Mouse (Mus musculus) left cerebral cortex, postnatal 10 days (tissue): ENCODE measurements at regions not wholly inside any gene's neighbourhood (a gene's known extent, or its start where the extent isn't known, plus 50 kb on each side); places are given as distances from the start of the nearest gene placed in this dataset.

Source experiments
- DNase-seq, 2 experiments: peaks; one replicate each; pipeline ENCODE4 v3.0.0; 2021 to 2022; ENCODE audit warnings: low spot score in 2 of 2, mixed read lengths in 1 of 2; ENCODE audit errors: extremely low spot score in 1 of 2
- intact Hi-C: fragments of 180-260 bp; cut with DNase I; formaldehyde crosslinking; loops from one replicate; pipeline ENCODE4 v1.15.1; 2025

DNA sequence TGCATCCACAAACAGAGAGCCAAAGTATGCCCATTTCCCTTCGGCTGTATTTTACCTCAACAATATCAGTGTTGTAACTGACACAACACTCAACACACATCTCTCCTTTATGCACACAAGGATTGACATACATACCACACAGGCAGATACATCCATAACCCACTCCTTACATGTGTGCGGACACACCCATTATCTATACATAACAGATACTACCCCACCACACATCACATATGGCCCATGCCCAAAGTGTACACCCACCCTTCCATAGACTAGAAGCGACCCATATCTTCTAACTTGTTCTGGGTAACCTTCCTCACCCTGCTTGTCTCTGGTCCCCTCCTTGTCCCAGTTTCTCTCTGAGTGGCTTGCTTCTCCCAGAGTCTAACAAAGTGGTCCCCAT is 340.7 kb upstream of the Runx1 start:
- no peak for DNase-seq
- intact Hi-C loops = no loop called here

- intact Hi-C loops = no loop called here
- no peak for DNase-seq
Observed at GRCm38 (mm10) chr16:93158526-93159226, 332.7 kb upstream of the Runx1 start.

DNA sequence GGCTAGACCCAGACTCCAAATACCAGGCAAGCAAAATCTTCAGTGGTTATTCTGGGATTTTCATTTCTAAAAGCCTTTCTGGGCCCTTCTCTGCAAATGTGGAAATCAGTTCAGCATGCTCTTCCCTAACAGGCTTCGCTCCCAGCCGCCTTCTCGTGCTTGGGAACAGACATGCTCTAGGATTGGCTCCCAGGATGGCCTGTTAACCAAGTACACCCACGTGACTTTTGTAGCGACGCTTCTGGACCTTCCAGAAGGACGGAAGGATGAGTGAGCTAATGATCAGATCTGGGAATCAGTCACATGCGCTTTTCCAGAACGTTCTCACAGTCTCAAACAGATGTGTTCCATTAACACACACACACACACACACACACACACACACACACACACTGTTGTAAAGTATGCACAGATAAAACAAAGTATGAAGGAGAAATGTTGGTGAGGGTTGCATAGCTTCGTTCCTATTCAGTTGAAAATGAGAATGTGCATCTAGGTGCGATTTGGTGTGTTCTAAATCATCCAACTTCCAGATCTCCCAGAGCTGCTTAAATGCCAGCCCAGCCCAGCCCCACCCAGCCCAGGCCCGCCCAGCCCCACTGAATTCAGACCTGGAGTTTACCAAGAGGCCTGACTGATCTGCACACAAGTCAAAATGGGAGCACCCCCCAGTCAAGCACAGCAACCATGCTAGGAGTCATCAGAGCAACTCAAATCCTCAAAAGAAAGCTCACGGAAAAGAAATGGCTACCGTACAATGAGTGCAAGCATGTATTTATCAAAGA is 327.8 kb upstream of the Runx1 start:
- DNase-seq = no peak
- intact Hi-C loops = no loop called here

DNA sequence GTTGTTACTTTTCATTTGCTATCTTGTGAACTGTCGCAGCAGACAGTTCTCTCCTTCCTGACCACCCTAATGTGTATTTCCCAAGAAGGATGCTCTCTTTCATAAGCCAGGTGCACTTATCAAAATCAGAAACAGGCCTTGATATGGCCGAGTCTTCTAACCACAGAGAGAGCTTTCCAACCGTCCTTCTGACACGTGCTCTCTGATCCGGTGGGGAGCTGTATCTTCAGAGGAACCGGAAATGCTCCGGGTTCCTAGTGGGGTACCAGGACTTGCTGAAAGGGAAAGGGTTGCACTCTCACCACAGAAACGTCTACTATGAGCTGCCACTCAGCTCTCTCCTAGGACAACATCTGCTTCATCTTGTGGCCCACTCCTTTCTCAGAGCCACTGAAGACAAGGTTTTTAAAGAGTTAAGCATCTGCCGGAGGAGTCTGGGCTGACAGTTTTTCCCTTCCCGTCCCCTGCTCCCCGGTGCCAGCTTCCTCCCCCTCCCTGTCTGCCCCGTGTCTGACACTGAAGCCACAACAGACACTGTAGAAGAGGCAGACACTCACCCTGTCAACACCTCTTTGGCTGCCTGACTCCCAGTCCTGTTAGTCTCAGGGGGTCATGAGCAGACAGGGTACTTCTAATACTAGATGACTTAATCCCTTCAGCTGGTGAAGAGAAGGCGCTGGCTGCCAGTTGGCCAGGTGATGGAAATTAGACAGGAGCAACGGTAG is 327.0 kb upstream of the Runx1 start:
- intact Hi-C loops = no loop called here
- no peak for DNase-seq

DNA sequence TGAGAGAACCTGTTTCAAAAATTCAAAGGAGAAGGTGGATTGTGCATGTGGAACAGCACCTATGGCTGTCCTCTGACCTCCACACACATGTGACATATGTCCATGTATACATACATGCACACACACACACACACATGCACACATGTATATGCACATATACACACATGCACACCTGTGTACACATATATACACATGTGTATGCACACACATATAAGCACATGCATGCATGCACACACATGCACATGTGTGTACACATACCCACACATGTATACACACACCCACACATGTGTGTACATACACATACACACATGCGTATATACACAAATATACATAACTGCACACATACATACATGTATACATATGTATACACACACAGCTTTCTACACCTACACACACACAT is 326.1 kb upstream of the Runx1 start:
- intact Hi-C loops = no loop called here
- DNase-seq = no peak

GRCm38 (mm10) chr16:93151652-93152051 is 325.7 kb upstream of the Runx1 start:
- intact Hi-C loops = no loop called here

GRCm38 (mm10) chr16:93150451-93150850 is 324.5 kb upstream of the Runx1 start:
- intact Hi-C loops = no loop called here
- DNase-seq = no peak

More at GRCm38 (mm10) chr16:93151652-93152051, 325.7 kb upstream of the Runx1 start:
- no peak for DNase-seq

GRCm38 (mm10) chr16:93147525-93148222 is 321.7 kb upstream of the Runx1 start:
- intact Hi-C loops = no loop called here

GRCm38 (mm10) chr16:93146812-93147211 is 320.9 kb upstream of the Runx1 start:
- intact Hi-C loops = no loop called here
- DNase-seq = no peak

More at GRCm38 (mm10) chr16:93147525-93148222, 321.7 kb upstream of the Runx1 start:
- DNase-seq = no peak

DNA sequence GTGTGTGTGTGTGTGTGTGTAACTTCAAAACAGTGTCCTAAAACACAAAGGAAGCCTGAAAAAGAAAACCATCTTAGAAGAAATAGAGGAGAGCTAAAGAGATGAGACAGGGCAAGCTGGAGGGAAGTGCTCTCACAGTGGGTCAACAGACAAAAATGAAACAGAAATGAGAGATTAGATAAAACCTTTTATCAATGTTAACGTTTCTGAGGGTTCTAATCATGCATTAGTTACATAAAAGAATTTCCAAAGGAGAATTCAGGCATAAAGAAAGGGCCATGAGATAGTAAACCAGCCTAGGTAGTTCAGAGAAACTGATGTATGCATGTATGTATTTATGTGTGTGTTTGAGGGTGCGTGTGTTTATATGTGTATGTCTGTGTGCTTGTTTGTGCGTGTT is 319.7 kb upstream of the Runx1 start:
- intact Hi-C loops = no loop called here
- no peak for DNase-seq

- no peak for DNase-seq
- intact Hi-C loops = no loop called here
Observed at GRCm38 (mm10) chr16:93144033-93144432, 318.1 kb upstream of the Runx1 start.

DNA sequence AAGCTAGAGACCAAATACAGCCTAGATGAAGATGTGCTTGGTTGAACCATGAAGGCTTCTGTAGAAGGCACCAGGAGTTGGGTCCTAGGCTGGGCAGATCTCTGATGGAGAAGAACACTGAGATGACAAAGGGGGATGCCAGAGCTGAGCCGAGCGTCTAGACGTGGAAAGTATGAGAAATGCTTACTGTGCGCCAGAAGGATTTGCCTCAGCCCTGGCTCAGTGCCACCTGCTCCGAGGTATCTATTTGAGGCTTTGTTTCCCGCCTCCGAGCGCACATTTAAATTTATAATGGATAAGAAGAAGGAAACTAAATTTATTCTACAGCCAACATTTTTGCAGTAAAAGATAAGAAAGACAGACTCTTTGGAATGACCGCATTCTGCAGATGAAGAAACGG is 317.2 kb upstream of the Runx1 start:
- intact Hi-C loops = no loop called here
- peak; percentile 79 to 83 for DNase-seq

GRCm38 (mm10) chr16:93141967-93142366 is 316.0 kb upstream of the Runx1 start:
- intact Hi-C loops = no loop called here
- DNase-seq = peak; percentile 11 to 42

GRCm38 (mm10) chr16:93140535-93141110 is 314.7 kb upstream of the Runx1 start:
- DNase-seq = no peak
- intact Hi-C loops = no loop called here

DNA sequence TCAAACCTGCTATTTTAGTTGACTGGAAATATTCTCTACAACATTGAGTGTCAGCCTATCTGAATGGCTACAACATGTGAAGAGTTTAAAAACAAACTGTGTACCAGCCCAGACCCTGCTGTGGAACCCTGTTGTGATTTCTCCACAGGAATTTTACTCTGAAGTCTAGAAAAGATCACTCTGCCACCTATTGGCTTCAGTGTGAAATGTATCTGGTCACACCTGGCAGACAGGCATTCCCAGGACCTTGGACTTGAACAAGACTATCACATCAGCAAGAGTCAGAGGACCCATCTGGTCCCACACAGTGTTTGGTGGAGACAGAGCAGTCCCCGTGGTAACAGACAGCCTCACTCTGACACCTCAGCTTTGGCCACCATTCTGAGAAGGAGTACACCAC is 311.3 kb upstream of the Runx1 start:
- intact Hi-C loops = loop anchor here (10.0 kb wide), 1 partner anchor 442 kb away; no protein-coding TSS in a partner anchor

GRCm38 (mm10) chr16:93131404-93131803 is 305.5 kb upstream of the Runx1 start:
- intact Hi-C loops = loop anchor here (10.0 kb wide), 1 partner anchor 437 kb away; no protein-coding TSS in a partner anchor
- no peak for DNase-seq

More for the DNA sequence above, 311.3 kb upstream of the Runx1 start:
- no peak for DNase-seq

GRCm38 (mm10) chr16:93130622-93131021 is 304.7 kb upstream of the Runx1 start:
- intact Hi-C loops = loop anchor here (10.0 kb wide), 1 partner anchor 436 kb away; no protein-coding TSS in a partner anchor
- no peak for DNase-seq

- intact Hi-C loops = no loop called here
- no peak for DNase-seq
Observed at GRCm38 (mm10) chr16:93123707-93124106, 297.8 kb upstream of the Runx1 start.
